Mouse (Mus musculus): ENCODE measurements around the gene H2-T22. TPM values are rescaled to one million over a fixed set of nuclear protein-coding genes. Genes with fewer than 3 reads are reported as not detected.
"Not testable (repeated sequence)": the region's sequence is repeated elsewhere in the genome, so short reads cannot be mapped to it uniquely, and the experiment has no call there.

H2-T22 gene
- polyA plus RNA-seq, 1 experiment: 45.8 TPM

GRCm38 (mm10) chr17:36043286-36043685, 739 bp upstream of the H2-T22 start:
- H3K4me1 ChIP-seq (ENCODE audit: control insufficient read depth, insufficient read depth, low read length): peaks cover 3% of the 10 kb centered on the region
- WGBS: 29% methylated on average over 3 of the region's 3 CpGs
- TF ChIP-seq CTCF (IDR thresholded peaks at IDR 0.05; ENCODE audit: control insufficient read depth, insufficient read depth, low read length) (no peak), POLR2A (IDR thresholded peaks at IDR 0.05; ENCODE audit: borderline replicate concordance, control insufficient read depth, low read depth, low read length) (no peak)
- peak overlapping the region; percentile 92 for H3K4me3 ChIP-seq (replicated peaks; ENCODE audit: control insufficient read depth, low read depth, low read length)
- peak overlapping the region; percentile 58 for H3K27ac ChIP-seq (ENCODE audit: control insufficient read depth, insufficient read depth, low read depth, low read length, poor library complexity)

GRCm38 (mm10) chr17:36042055-36042454, 492 bp downstream of the H2-T22 start:
- H3K4me1 ChIP-seq (ENCODE audit: control insufficient read depth, insufficient read depth, low read length); H3K27ac ChIP-seq (ENCODE audit: control insufficient read depth, insufficient read depth, low read depth, low read length, poor library complexity): not testable (repeated sequence)
- 2% methylated on average over 19 of the region's 19 CpGs for WGBS
- peak overlapping the region; percentile 66 for H3K4me3 ChIP-seq (replicated peaks; ENCODE audit: control insufficient read depth, low read depth, low read length)

GRCm38 (mm10) chr17:36040604-36041003, 1.9 kb downstream of the H2-T22 start:
- 79% methylated on average over 2 of the region's 2 CpGs for WGBS
- not testable (repeated sequence) for H3K4me3 ChIP-seq (replicated peaks; ENCODE audit: control insufficient read depth, low read depth, low read length); H3K4me1 ChIP-seq (ENCODE audit: control insufficient read depth, insufficient read depth, low read length); H3K27ac ChIP-seq (ENCODE audit: control insufficient read depth, insufficient read depth, low read depth, low read length, poor library complexity)

- not testable (repeated sequence) for H3K4me1 ChIP-seq (ENCODE audit: control insufficient read depth, insufficient read depth, low read length); H3K27ac ChIP-seq (ENCODE audit: control insufficient read depth, insufficient read depth, low read depth, low read length, poor library complexity); H3K4me3 ChIP-seq (replicated peaks; ENCODE audit: control insufficient read depth, low read depth, low read length)
- WGBS: 82% methylated on average over 13 of the region's 13 CpGs
These were observed 6.4 kb downstream of the H2-T22 start for GRCm38 (mm10) chr17:36036126-36036525.

- peak; percentile 42; the same call in 1 of the 2 replicates for TF ChIP-seq CTCF (IDR thresholded peaks at IDR 0.05; ENCODE audit: control insufficient read depth, insufficient read depth, low read length)
- H3K4me1 ChIP-seq (ENCODE audit: control insufficient read depth, insufficient read depth, low read length); H3K4me3 ChIP-seq (replicated peaks; ENCODE audit: control insufficient read depth, low read depth, low read length); H3K27ac ChIP-seq (ENCODE audit: control insufficient read depth, insufficient read depth, low read depth, low read length, poor library complexity): not testable (repeated sequence)
- WGBS: 36% methylated on average over 3 of the region's 3 CpGs
These were observed 7.4 kb downstream of the H2-T22 start for GRCm38 (mm10) chr17:36035010-36035638.

- not testable (repeated sequence) for H3K4me3 ChIP-seq (replicated peaks; ENCODE audit: control insufficient read depth, low read depth, low read length); H3K4me1 ChIP-seq (ENCODE audit: control insufficient read depth, insufficient read depth, low read length); H3K27ac ChIP-seq (ENCODE audit: control insufficient read depth, insufficient read depth, low read depth, low read length, poor library complexity)
- WGBS: 73% methylated on average over 3 of the region's 3 CpGs
These were observed 8.0 kb downstream of the H2-T22 start for GRCm38 (mm10) chr17:36034524-36034923.

GRCm38 (mm10) chr17:36032351-36032875, 10.1 kb downstream of the H2-T22 start, which contains the start of gene H2-T23:
Gene H2-T23 (minus strand): TSS chr17:36032855.
- TF ChIP-seq POLR2A (IDR thresholded peaks at IDR 0.05; ENCODE audit: borderline replicate concordance, control insufficient read depth, low read depth, low read length): peak; percentile 52
- H3K27ac ChIP-seq (ENCODE audit: control insufficient read depth, insufficient read depth, low read depth, low read length, poor library complexity): peak within 1 kb of the TSS; percentile 91
- peak within 1 kb of the TSS; percentile 88 for H3K4me3 ChIP-seq (replicated peaks; ENCODE audit: control insufficient read depth, low read depth, low read length)
- not testable (repeated sequence) for H3K4me1 ChIP-seq (ENCODE audit: control insufficient read depth, insufficient read depth, low read length)
- 4% methylated on average over 25 of the region's 25 CpGs for WGBS

- WGBS: 1% methylated on average over 40 of the region's 40 CpGs
- peak; percentile 41; the same call in 1 of the 2 replicates for TF ChIP-seq CTCF (IDR thresholded peaks at IDR 0.05; ENCODE audit: control insufficient read depth, insufficient read depth, low read length)
- H3K4me3 ChIP-seq (replicated peaks; ENCODE audit: control insufficient read depth, low read depth, low read length): peak overlapping the region; percentile 88
- peak overlapping the region; percentile 91 for H3K27ac ChIP-seq (ENCODE audit: control insufficient read depth, insufficient read depth, low read depth, low read length, poor library complexity)
- H3K4me1 ChIP-seq (ENCODE audit: control insufficient read depth, insufficient read depth, low read length): not testable (repeated sequence)
These were observed 10.8 kb downstream of the H2-T22 start for GRCm38 (mm10) chr17:36031583-36032331.

- WGBS: 66% methylated on average over 8 of the region's 8 CpGs
- H3K4me1 ChIP-seq (ENCODE audit: control insufficient read depth, insufficient read depth, low read length): not testable (repeated sequence)
- Histone ChIP-seq H3K4me3 (replicated peaks; ENCODE audit: control insufficient read depth, low read depth, low read length) (peak overlapping the region; percentile 88), H3K27ac (ENCODE audit: control insufficient read depth, insufficient read depth, low read depth, low read length, poor library complexity) (peak overlapping the region; percentile 91)
These were observed 11.6 kb downstream of the H2-T22 start for GRCm38 (mm10) chr17:36030703-36031582.

GRCm38 (mm10) chr17:36030046-36030702, 12.4 kb downstream of the H2-T22 start:
- not testable (repeated sequence) for H3K4me1 ChIP-seq (ENCODE audit: control insufficient read depth, insufficient read depth, low read length); H3K4me3 ChIP-seq (replicated peaks; ENCODE audit: control insufficient read depth, low read depth, low read length); H3K27ac ChIP-seq (ENCODE audit: control insufficient read depth, insufficient read depth, low read depth, low read length, poor library complexity)
- 67% methylated on average over 4 of the region's 4 CpGs for WGBS
